Comparison of ENCODE assay signal across 17 mouse cellular contexts in the genomic region with DNA sequence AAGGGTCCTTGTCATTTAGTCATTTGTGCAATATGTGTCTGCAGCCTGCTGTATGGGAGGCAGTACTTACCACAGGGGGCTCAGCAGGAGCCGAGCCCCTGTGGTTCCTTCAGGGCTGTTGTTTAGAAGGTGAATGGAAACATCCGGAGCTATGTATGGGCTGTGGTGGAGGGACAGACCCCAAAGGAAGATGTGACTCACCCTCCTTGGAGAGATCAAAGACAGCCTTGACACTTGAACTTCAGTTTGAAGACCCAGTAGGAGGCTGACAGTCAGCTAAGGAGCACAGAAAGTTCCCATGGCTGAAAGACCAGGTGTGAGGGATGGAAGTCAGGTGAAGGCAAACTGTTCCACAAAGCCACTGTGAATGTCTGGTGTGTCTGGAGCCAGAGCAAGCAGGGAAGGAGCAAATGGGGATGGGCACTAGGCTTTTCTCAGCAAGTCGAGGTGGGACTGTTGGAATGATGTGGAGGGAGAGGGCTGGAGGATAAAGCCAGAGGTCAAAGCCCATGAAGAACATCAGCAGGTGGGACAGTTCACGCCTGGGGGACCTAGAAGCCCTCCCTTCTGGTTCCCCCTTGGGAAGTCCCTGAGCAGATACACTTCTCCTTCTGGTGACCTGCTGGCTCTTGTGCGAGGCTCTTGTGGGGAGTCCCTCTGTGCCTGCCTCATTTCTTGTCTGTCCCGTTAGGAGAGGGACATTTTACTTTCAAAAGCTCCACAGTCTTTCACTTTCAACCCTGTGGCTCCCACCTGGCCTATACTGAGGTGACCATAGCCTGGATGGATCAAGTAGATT. TPM values are rescaled to one million over a fixed set of nuclear protein-coding genes. Genes with fewer than 3 reads are reported as not detected.
DNase-seq lines count a peak whose midpoint lies in the region; ATAC-seq and TF ChIP-seq lines count a peak whose summit lies in the region.
"Had no signal": no experiment of that assay in that cellular context is flagged by ENCODE, and none has a peak within 500 bp of the region (broad histone marks: within the 10 kb centered on the region; RNA-seq: fewer than 3 reads in every experiment).

No protein-coding gene starts in this region.

- H3K4me1 ChIP-seq in megakaryocyte, embryonic 14.5 days, result peaks cover 66% of the 10 kb centered on the region
- H3K4me1 ChIP-seq in ES-E14 (ENCODE audit: control insufficient read depth in 2 of 2, insufficient read depth in 2 of 2, low read length in 2 of 2, poor library complexity in 1 of 2), result no peaks in the 10 kb centered on the region
- H3K4me1 ChIP-seq: hindbrain, embryonic 15.5 days; limb, embryonic 12.5 days had no signal

- H3K27ac ChIP-seq in ES-E14 (ENCODE audit: insufficient read depth, low read depth, low read length, poor library complexity, severe bottlenecking), result no peak overlapping the region
- H3K27ac ChIP-seq: heart, embryonic 13.5 days; hindbrain, embryonic 15.5 days; limb, embryonic 12.5 days had no signal

- no peak overlapping the region for H3K9ac ChIP-seq in ES-E14 (ENCODE audit: insufficient read depth, low read depth, low read length, poor library complexity, severe bottlenecking)
- H3K9ac ChIP-seq: heart, embryonic 13.5 days; hindbrain, embryonic 15.5 days; limb, embryonic 12.5 days had no signal

- DNase-seq in ES-E14 (ENCODE audit: low read depth, low spot score) (peak; percentile 9), adipocyte (ENCODE audit: low spot score) (no peak)
- peak; percentile 64 for DNase-seq in thymus, postnatal 25 days
- DNase-seq in right cerebral cortex, adult 2 months (ENCODE audit: low spot score in 2 of 2), result no peak
- DNase-seq in gastrocnemius, postnatal 36 days, result no peak
- DNase-seq: cerebellum, adult 18-20 months; kidney, postnatal 10 days; layer of hippocampus, postnatal 36 days; lung, adult 18-20 months had no signal

- intact Hi-C loops in gastrocnemius, postnatal 36 days (cut with DNase I), result no loop called here

- in situ Hi-C loops in ES-E14 (cut with MboI; ENCODE audit: low sequenced_read_pairs in 2 of 2, unreplicated experiment in 2 of 2), result no loop called here

- H3K36me3 ChIP-seq in megakaryocyte, embryonic 14.5 days (replicated peaks; ENCODE audit: low read length), result peaks cover 56% of the 10 kb centered on the region
- no peaks in the 10 kb centered on the region for H3K36me3 ChIP-seq in ES-E14 (ENCODE audit: control insufficient read depth, insufficient read depth, low read length, poor library complexity, severe bottlenecking)
- H3K36me3 ChIP-seq: heart, embryonic 13.5 days; hindbrain, embryonic 15.5 days; limb, embryonic 12.5 days had no signal

- no peak; the same call in 1 of the 2 replicates for ATAC-seq in megakaryocyte, adult 5-6 weeks (ENCODE audit: poor library complexity, severe bottlenecking)
- ATAC-seq in megakaryocyte progenitor cell, adult 5-6 weeks (replicated peaks; ENCODE audit: poor library complexity), result peak; percentile 43
- ATAC-seq: forebrain, embryonic 16.5 days had no signal

- peaks cover 2% of the 10 kb centered on the region for H3K27me3 ChIP-seq in megakaryocyte, embryonic 14.5 days (replicated peaks)
- H3K27me3 ChIP-seq: heart, embryonic 13.5 days; hindbrain, embryonic 15.5 days; limb, embryonic 12.5 days had no signal

- peak overlapping the region; percentile 33 for H3K4me3 ChIP-seq in megakaryocyte, embryonic 14.5 days (replicated peaks)
- H3K4me3 ChIP-seq in ES-E14 (ENCODE audit: insufficient read depth in 1 of 2, low read depth in 1 of 2, low read length in 2 of 2, poor library complexity in 1 of 2, severe bottlenecking in 1 of 2), result no peak overlapping the region
- H3K4me3 ChIP-seq: heart, embryonic 13.5 days; hindbrain, embryonic 15.5 days; limb, embryonic 12.5 days had no signal

- peaks cover 8% of the 10 kb centered on the region; the same call in 1 of the 2 replicates for H3K9me3 ChIP-seq in megakaryocyte, embryonic 14.5 days
- H3K9me3 ChIP-seq in ES-E14 (ENCODE audit: control insufficient read depth, insufficient read depth, low read depth, low read length), result no peaks in the 10 kb centered on the region
- H3K9me3 ChIP-seq: hindbrain, embryonic 15.5 days; limb, embryonic 12.5 days had no signal

TF ChIP-seq in ES-E14, 5 proteins besides CTCF, POLR2A, EP300 and RAD21:
- no peak for TF ChIP-seq MAFK (IDR thresholded peaks at IDR 0.05; ENCODE audit: insufficient read depth, low read depth, low read length)
- TF ChIP-seq CHD2 (IDR thresholded peaks at IDR 0.05; ENCODE audit: low read depth, low read length), result no peak
- TF ChIP-seq ZC3H11A (IDR thresholded peaks at IDR 0.05; ENCODE audit: borderline replicate concordance, low read depth, low read length), result no peak
- TF ChIP-seq ZNF384 (IDR thresholded peaks at IDR 0.05; ENCODE audit: low read depth, low read length), result no peak
- no peak for TF ChIP-seq HCFC1 (IDR thresholded peaks at IDR 0.05; ENCODE audit: borderline replicate concordance, insufficient read depth, low read length)

RNA-seq across cellular contexts. Expression of a gene that starts 4.4 kb away (rescaled TPM):
- 19.8 and 124 TPM in 2 replicates for polyA plus RNA-seq in megakaryocyte, embryonic 14.5 days (2012; ENCODE audit: insufficient read depth, low replicate concordance)
- total RNA-seq in megakaryocyte, adult 5-6 weeks (2015), result 0.62 and 0.83 TPM in 2 replicates
- total RNA-seq in megakaryocyte, adult 5-6 weeks (2017), result 1.8 and 2.2 TPM in 2 replicates
- 0.58 TPM in 1 of 2 replicates, not detected in the other for total RNA-seq in ES-E14 (2012; rRNA removed)
- 2.7 and 4.3 TPM in 2 replicates for total RNA-seq in megakaryocyte progenitor cell, adult 5-6 weeks (2015)
- 3.6 and 7.2 TPM in 2 replicates for total RNA-seq in megakaryocyte progenitor cell, adult 5-6 weeks (2017)
- under 1 TPM in 1 of 2 experiments, not detected in 1; 0.59 TPM for total RNA-seq in gastrocnemius, postnatal 36 days (2021)
- total RNA-seq: gastrocnemius, adult 8-10 months had no signal

RNA-seq across cellular contexts. Expression of a gene that starts 55.7 kb away (rescaled TPM):
- 18.5 and 31.9 TPM in 2 replicates for polyA plus RNA-seq in megakaryocyte, embryonic 14.5 days (2012; ENCODE audit: insufficient read depth, low replicate concordance)
- total RNA-seq in megakaryocyte, adult 5-6 weeks (2015), result 11.9 and 15.9 TPM in 2 replicates
- total RNA-seq in megakaryocyte, adult 5-6 weeks (2017), result 29.8 and 31.7 TPM in 2 replicates
- total RNA-seq in ES-E14 (2012; rRNA removed), result 2.9 and 3.4 TPM in 2 replicates
- 10.5 and 12.0 TPM in 2 replicates for total RNA-seq in megakaryocyte progenitor cell, adult 5-6 weeks (2015)
- total RNA-seq in megakaryocyte progenitor cell, adult 5-6 weeks (2017), result 19.2 and 20.4 TPM in 2 replicates
- total RNA-seq in gastrocnemius, postnatal 36 days (2021), result 1 to 10 TPM; 4.7 to 6.2 TPM

Comparison
In these comparisons a context has a peak if more than half of its experiments do, and no peak if none do; other contexts are left out.
1. DNase-seq: peak in ES-E14 (single experiment) and thymus, postnatal 25 days (single experiment); none in right cerebral cortex, adult 2 months (0 of 2), adipocyte (single experiment) and gastrocnemius, postnatal 36 days (0 of 2).